Comparison of ENCODE assay signal across 27 mouse cellular contexts in genomic region chr12:79326745-79327144, GRCm38 (mm10). TPM values are rescaled to one million over a fixed set of nuclear protein-coding genes. Genes with fewer than 3 reads are reported as not detected.
DNase-seq lines count a peak whose midpoint lies in the region; ATAC-seq and TF ChIP-seq lines count a peak whose summit lies in the region.
"Had no signal": no experiment of that assay in that cellular context is flagged by ENCODE, and none has a peak within 500 bp of the region (broad histone marks: within the 10 kb centered on the region; RNA-seq: fewer than 3 reads in every experiment).

No protein-coding gene starts in this region.

- DNase-seq in kidney, postnatal 14 days: no peak
- no peak for DNase-seq in kidney, postnatal 0 days (ENCODE audit: low spot score)
- no peak for DNase-seq in kidney, postnatal 10 days
- DNase-seq in stomach, postnatal 0 days (ENCODE audit: low spot score): no peak
- no peak for DNase-seq in urinary bladder, postnatal 10 days (ENCODE audit: low spot score)
- DNase-seq: adrenal gland, adult 2 months; adrenal gland, postnatal 14 days; cerebellum, adult 11 months; cerebellum, adult 2 months; cerebellum, adult 9-11 months; cerebellum, postnatal 25 days; forebrain, postnatal 0 days; gastrocnemius, adult 2 months; gastrocnemius, postnatal 14 days; heart, adult 18-20 months; heart, postnatal 14 days; heart, postnatal 4 days had no signal

- H3K4me1 ChIP-seq in kidney, embryonic 14.5 days (ENCODE audit: control insufficient read depth, insufficient read depth, low read length): peaks cover 12% of the 10 kb centered on the region
- peaks cover 7% of the 10 kb centered on the region; the same call in 1 of the 2 replicates for H3K4me1 ChIP-seq in kidney, postnatal 0 days (replicated peaks; ENCODE audit: insufficient read depth, low read length)
- H3K4me1 ChIP-seq in stomach, embryonic 14.5 days (ENCODE audit: control insufficient read depth, insufficient read depth, low read length): peaks cover 13% of the 10 kb centered on the region
- no peaks in the 10 kb centered on the region for H3K4me1 ChIP-seq in stomach, postnatal 0 days (replicated peaks; ENCODE audit: control insufficient read depth, insufficient read depth)
- H3K4me1 ChIP-seq: embryonic facial prominence, embryonic 12.5 days; embryonic facial prominence, embryonic 15.5 days; heart, embryonic 10.5 days; heart, embryonic 13.5 days; hindbrain, embryonic 12.5 days; hindbrain, embryonic 15.5 days had no signal

- H3K9me3 ChIP-seq in kidney, embryonic 14.5 days (ENCODE audit: control insufficient read depth, low read length): no peaks in the 10 kb centered on the region
- H3K9me3 ChIP-seq in kidney, postnatal 0 days (replicated peaks; ENCODE audit: low read length): no peaks in the 10 kb centered on the region
- no peaks in the 10 kb centered on the region for H3K9me3 ChIP-seq in stomach, embryonic 14.5 days (ENCODE audit: control insufficient read depth, low read depth, low read length)
- no peaks in the 10 kb centered on the region for H3K9me3 ChIP-seq in stomach, postnatal 0 days (ENCODE audit: control insufficient read depth, low read length)
- H3K9me3 ChIP-seq: embryonic facial prominence, embryonic 12.5 days; embryonic facial prominence, embryonic 15.5 days; heart, embryonic 10.5 days; heart, embryonic 13.5 days; hindbrain, embryonic 12.5 days; hindbrain, embryonic 15.5 days had no signal

- 40% methylated on average over 2 of the region's 2 CpGs for WGBS in kidney, embryonic 14.5 days
- WGBS in kidney, postnatal 0 days: 38% methylated on average over 2 of the region's 2 CpGs
- WGBS in stomach, embryonic 14.5 days: 48% methylated on average over 2 of the region's 2 CpGs
- 44% methylated on average over 2 of the region's 2 CpGs for WGBS in stomach, postnatal 0 days

- H3K9ac ChIP-seq in kidney, embryonic 14.5 days (ENCODE audit: low read depth, low read length): no peak overlapping the region
- H3K9ac ChIP-seq in kidney, postnatal 0 days (ENCODE audit: low read depth, low read length): no peak overlapping the region
- H3K9ac ChIP-seq in stomach, embryonic 14.5 days (replicated peaks; ENCODE audit: low read depth, low read length): no peak overlapping the region
- no peak overlapping the region for H3K9ac ChIP-seq in stomach, postnatal 0 days (ENCODE audit: low read length)
- H3K9ac ChIP-seq: embryonic facial prominence, embryonic 12.5 days; embryonic facial prominence, embryonic 15.5 days; forebrain, postnatal 0 days; heart, embryonic 13.5 days; hindbrain, embryonic 12.5 days; hindbrain, embryonic 15.5 days had no signal

- ATAC-seq in kidney, embryonic 14.5 days (ENCODE audit: low FRiP score, low TSS enrichment): no peak
- ATAC-seq in kidney, postnatal 0 days (replicated peaks; ENCODE audit: low FRiP score, low read depth): no peak
- no peak for ATAC-seq in stomach, embryonic 14.5 days (ENCODE audit: insufficient number of reproducible peaks, insufficient read depth, low FRiP score, low read depth)
- no peak for ATAC-seq in stomach, postnatal 0 days (ENCODE audit: low FRiP score, low TSS enrichment)
- ATAC-seq: CD4-positive, CD25-positive, alpha-beta regulatory T cell, adult 4 months; forebrain, embryonic 14.5 days; forebrain, postnatal 0 days had no signal

- no peak overlapping the region for H3K4me3 ChIP-seq in kidney, embryonic 14.5 days (ENCODE audit: low read length)
- H3K4me3 ChIP-seq in kidney, postnatal 0 days (replicated peaks; ENCODE audit: low read depth, low read length): no peak overlapping the region
- no peak overlapping the region for H3K4me3 ChIP-seq in stomach, embryonic 14.5 days (ENCODE audit: low read depth, low read length)
- H3K4me3 ChIP-seq in stomach, postnatal 0 days (ENCODE audit: low read depth, low read length): no peak overlapping the region
- H3K4me3 ChIP-seq: embryonic facial prominence, embryonic 12.5 days; embryonic facial prominence, embryonic 15.5 days; gastrocnemius, adult 2 months; heart, embryonic 10.5 days; heart, embryonic 13.5 days; hindbrain, embryonic 12.5 days; hindbrain, embryonic 15.5 days had no signal

- peak overlapping the region; percentile 81 for H3K27ac ChIP-seq in kidney, embryonic 14.5 days (ENCODE audit: low read depth, low read length)
- H3K27ac ChIP-seq in kidney, postnatal 0 days: peak overlapping the region; percentile 67; the same call in 1 of the 2 replicates
- H3K27ac ChIP-seq in stomach, embryonic 14.5 days (ENCODE audit: low read length): 0 out of 2 replicates have a peak overlapping the region, but pooled peaks have one; percentile 21
- H3K27ac ChIP-seq in stomach, postnatal 0 days (replicated peaks): no peak overlapping the region
- H3K27ac ChIP-seq: embryonic facial prominence, embryonic 12.5 days; embryonic facial prominence, embryonic 15.5 days; gastrocnemius, adult 2 months; heart, embryonic 10.5 days; heart, embryonic 13.5 days; hindbrain, embryonic 12.5 days; hindbrain, embryonic 15.5 days had no signal

- H3K4me2 ChIP-seq in kidney, embryonic 14.5 days (replicated peaks; ENCODE audit: low read depth, low read length): no peak overlapping the region
- H3K4me2 ChIP-seq in kidney, postnatal 0 days (ENCODE audit: low read length): no peak overlapping the region
- H3K4me2 ChIP-seq in stomach, embryonic 14.5 days (replicated peaks; ENCODE audit: low read depth, low read length): no peak overlapping the region
- H3K4me2 ChIP-seq in stomach, postnatal 0 days (replicated peaks; ENCODE audit: low read depth): no peak overlapping the region
- H3K4me2 ChIP-seq: embryonic facial prominence, embryonic 12.5 days; embryonic facial prominence, embryonic 15.5 days; heart, embryonic 13.5 days; hindbrain, embryonic 12.5 days; hindbrain, embryonic 15.5 days had no signal

- no peak for TF ChIP-seq EP300 in stomach, postnatal 0 days (optimal IDR thresholded peaks at IDR 0.05)

- no peak for TF ChIP-seq CTCF in kidney, postnatal 0 days (IDR thresholded peaks at IDR 0.05; ENCODE audit: low read depth)
- no peak for TF ChIP-seq CTCF in stomach, postnatal 0 days (IDR thresholded peaks at IDR 0.05; ENCODE audit: low read depth)

- H3K27me3 ChIP-seq in kidney, embryonic 14.5 days (ENCODE audit: control insufficient read depth, insufficient read depth, low read length): no peaks in the 10 kb centered on the region
- no peaks in the 10 kb centered on the region for H3K27me3 ChIP-seq in kidney, postnatal 0 days (ENCODE audit: insufficient read depth, low read length)
- H3K27me3 ChIP-seq in stomach, embryonic 14.5 days (ENCODE audit: control insufficient read depth, insufficient read depth, low read length): no peaks in the 10 kb centered on the region
- no peaks in the 10 kb centered on the region for H3K27me3 ChIP-seq in stomach, postnatal 0 days (ENCODE audit: control insufficient read depth, insufficient read depth, low read length)
- H3K27me3 ChIP-seq: embryonic facial prominence, embryonic 12.5 days; embryonic facial prominence, embryonic 15.5 days; heart, embryonic 13.5 days; hindbrain, embryonic 12.5 days; hindbrain, embryonic 15.5 days had no signal

- H3K36me3 ChIP-seq in kidney, embryonic 14.5 days (ENCODE audit: control insufficient read depth, insufficient read depth, low read length): no peaks in the 10 kb centered on the region
- H3K36me3 ChIP-seq in kidney, postnatal 0 days (ENCODE audit: insufficient read depth, low read length): no peaks in the 10 kb centered on the region
- no peaks in the 10 kb centered on the region for H3K36me3 ChIP-seq in stomach, embryonic 14.5 days (ENCODE audit: control insufficient read depth, insufficient read depth, low read length)
- H3K36me3 ChIP-seq in stomach, postnatal 0 days (ENCODE audit: control insufficient read depth, insufficient read depth, low read length): no peaks in the 10 kb centered on the region
- H3K36me3 ChIP-seq: embryonic facial prominence, embryonic 12.5 days; embryonic facial prominence, embryonic 15.5 days; heart, embryonic 10.5 days; heart, embryonic 13.5 days; hindbrain, embryonic 12.5 days; hindbrain, embryonic 15.5 days had no signal

RNA-seq across cellular contexts. Expression of gene Rad51b, which starts 29.7 kb away (rescaled TPM):
- 7.2 and 8.5 TPM in 2 replicates for polyA plus RNA-seq in kidney, embryonic 14.5 days (2014; fragmentation: Nextera tagmentation; extraction: Ambion mirVana)
- polyA plus RNA-seq in kidney, postnatal 0 days (2015; fragmentation: Nextera tagmentation; extraction: Ambion mirVana): 3.9 TPM in 2 replicates
- 8.4 and 10.3 TPM in 2 replicates for polyA plus RNA-seq in stomach, embryonic 14.5 days (2014; fragmentation: Nextera tagmentation; extraction: Ambion mirVana)
- polyA plus RNA-seq in stomach, postnatal 0 days (2015; fragmentation: Nextera tagmentation; extraction: Ambion mirVana): 1.9 and 2.0 TPM in 2 replicates

RNA-seq across cellular contexts. Expression of gene Zfyve26, which starts 30.6 kb away (rescaled TPM):
- polyA plus RNA-seq in kidney, embryonic 14.5 days (2014; fragmentation: Nextera tagmentation; extraction: Ambion mirVana): 12.8 and 19.4 TPM in 2 replicates
- 7.6 and 8.9 TPM in 2 replicates for polyA plus RNA-seq in kidney, postnatal 0 days (2015; fragmentation: Nextera tagmentation; extraction: Ambion mirVana)
- polyA plus RNA-seq in stomach, embryonic 14.5 days (2014; fragmentation: Nextera tagmentation; extraction: Ambion mirVana): 17.2 and 18.2 TPM in 2 replicates
- polyA plus RNA-seq in stomach, postnatal 0 days (2015; fragmentation: Nextera tagmentation; extraction: Ambion mirVana): 3.7 and 4.6 TPM in 2 replicates
